Mouse (Mus musculus) urinary bladder, postnatal 36 days (tissue): ENCODE data around the gene Ttyh3.

Source experiments
- DNase-seq, 2 experiments: peaks; one replicate each; pipeline ENCODE4 v3.0.0; 2022; ENCODE audit warnings: low spot score in 2 of 2, mixed read lengths in 1 of 2

Ttyh3 gene

DNA sequence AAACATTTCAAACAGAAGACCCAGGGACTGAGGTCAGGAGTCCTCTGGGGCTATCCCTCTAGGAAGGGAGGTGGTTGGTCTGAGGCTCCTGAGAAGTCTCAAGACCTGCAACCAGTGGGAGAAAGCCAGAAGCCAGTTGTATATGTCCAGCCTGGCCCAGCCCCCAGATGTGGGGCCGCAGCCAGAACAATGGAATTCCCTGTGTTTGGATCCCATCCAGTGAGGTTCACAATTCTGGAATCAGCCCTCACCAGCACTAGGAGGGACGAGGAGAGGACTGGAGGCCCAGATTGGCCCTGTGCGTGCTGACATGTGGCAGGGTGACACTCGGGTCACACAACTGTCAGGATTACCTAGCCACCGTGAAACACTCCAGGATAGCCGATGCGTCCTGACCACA, 3.8 kb upstream of the Ttyh3 start:
- DNase-seq, result no peak

GRCm38 (mm10) chr5:140651231-140651630, 2.4 kb upstream of the Ttyh3 start:
- DNase-seq, result no peak

GRCm38 (mm10) chr5:140649881-140650414, 1.1 kb upstream of the Ttyh3 start:
- no peak for DNase-seq

GRCm38 (mm10) chr5:140649101-140649667, 353 bp upstream of the Ttyh3 start:
- DNase-seq, result peak; percentile 93 to 97

DNA sequence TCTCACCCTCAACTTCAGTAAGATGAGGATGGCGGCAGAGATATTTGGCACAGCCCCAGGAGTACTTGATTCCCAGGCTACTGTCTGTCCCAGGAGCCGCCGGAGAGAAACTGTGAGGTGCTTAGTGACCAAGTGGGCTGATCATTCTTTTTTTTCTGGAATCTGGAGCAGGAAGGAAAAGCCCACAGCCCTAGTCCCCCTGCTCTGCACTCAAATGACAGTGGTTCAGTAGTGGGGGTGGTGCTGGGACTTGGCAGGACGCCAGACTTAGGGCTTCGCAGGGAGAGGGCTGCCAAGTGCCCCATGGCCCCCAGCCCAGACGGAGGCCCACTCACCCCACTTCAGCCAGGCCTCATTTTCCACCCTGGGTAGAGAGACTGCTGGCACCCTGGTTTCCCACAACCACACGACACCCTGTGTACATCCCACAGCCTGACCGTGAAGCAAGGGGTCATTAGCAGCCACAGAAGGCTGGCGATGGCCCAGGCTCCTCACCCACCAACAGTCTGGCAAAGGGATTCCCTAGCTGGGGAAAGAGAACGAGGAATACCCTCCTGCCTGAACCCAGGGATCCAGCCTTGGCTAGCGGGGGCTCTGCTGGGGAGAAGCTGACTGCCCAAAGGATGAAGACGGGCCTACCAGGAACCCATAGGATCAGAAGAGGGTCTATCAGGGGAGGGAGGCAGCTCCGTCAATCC, 861 bp downstream of the Ttyh3 start:
- no peak for DNase-seq

DNA sequence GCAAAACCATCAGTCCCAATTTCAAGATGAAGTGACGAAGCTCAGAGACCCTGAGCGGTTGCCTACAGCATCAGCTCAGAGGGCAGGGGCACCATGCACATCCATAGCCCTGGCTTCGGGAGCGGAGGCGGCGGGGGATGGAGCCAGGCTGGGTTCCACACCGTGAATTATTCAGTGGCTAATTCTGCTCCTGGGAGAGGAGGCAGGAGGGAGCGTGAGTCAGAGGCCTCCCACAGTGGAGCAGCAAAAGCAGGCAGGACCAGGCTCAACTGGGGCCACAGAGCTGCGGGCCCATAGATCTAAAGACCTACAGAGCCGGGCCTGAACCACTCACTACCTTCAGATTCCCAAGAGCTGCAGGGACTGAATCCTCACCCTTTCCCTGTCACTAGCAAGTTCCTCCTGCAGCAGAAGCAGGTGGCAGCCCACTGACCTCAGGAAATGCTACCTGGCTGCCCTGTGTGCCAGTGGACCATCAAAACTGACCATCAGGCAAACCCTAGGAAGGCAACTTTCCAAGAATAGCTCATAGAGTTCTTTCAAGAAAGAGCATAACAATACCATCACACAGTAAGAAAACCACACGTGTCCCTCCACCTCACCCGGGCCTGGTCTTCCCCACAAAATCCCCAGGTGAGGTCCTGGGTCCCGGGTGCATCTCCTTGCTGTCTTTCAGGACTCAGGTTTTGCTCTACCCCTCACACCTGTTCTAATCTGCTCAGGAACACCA, 1.6 kb downstream of the Ttyh3 start:
- no peak for DNase-seq

- no peak for DNase-seq
Measured at GRCm38 (mm10) chr5:140646171-140646570, 2.7 kb downstream of the Ttyh3 start.

DNA sequence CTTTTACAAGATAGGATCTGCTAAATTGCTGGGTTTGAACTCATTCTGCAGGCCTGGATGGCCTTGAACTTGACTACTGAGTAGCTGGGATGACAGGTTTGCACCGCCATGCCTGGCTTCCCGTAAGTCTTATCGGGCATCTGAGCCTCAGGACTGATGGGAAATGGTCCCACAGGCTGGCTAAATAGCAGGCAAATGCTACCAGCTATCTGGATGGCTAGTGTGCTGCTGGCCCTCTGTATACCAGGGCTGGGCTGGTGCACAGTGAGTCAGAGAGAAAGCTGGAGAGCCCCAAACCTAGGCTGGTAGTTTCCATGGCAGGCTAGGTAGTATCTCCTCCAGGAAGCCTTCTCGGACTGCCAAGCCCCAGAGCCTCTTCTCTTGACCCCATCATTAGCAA, 3.4 kb downstream of the Ttyh3 start:
- no peak for DNase-seq

DNA sequence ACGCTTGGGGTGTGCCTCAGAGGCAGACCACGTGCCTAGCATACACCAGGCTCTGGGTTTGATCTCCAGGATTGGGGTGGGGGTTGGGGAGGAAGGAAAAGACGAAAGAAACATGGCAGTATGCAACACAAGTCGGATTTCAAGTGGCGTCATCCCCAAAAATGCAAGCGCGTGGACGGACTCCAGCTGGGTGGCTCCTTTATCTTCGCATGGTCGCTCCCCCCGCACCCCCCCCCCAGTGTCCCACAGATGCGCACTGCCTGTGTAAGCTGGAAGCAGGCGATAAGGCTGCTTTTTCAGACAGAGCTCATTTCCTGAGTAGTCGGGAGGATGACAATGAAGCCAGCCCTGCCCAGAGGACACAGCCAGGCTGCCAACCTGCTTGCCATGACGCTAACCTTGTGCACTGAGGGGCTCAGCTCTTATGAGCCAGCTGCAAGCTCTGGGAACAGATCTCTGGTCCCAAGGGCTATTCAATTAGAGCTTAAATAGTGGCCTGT, 4.1 kb downstream of the Ttyh3 start:
- no peak for DNase-seq

DNA sequence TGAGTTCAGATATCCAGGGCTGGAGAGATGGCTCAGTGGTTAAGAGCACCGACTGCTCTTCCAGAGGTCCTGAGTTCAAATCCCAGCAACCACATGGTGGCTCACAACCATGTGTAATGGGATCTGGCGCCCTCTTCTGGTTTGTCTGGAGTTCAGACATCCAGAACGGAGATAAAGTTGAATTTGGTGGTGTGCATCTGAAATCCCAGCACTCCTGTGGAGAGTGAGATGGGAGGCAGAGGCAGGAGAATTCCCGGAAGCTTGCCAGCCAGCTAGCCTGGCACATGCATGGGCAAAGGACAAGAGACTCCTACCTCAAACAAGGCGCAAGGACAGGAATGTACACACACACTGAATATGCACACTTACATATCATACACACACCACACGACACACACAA, 4.6 kb downstream of the Ttyh3 start:
- no peak for DNase-seq

- peak in 1 of 2 experiments; percentile 42 for DNase-seq
Measured at GRCm38 (mm10) chr5:140642076-140642475, 6.8 kb downstream of the Ttyh3 start.

- no peak for DNase-seq
Measured at GRCm38 (mm10) chr5:140641254-140641928, 7.4 kb downstream of the Ttyh3 start.

- no peak for DNase-seq
Measured at GRCm38 (mm10) chr5:140640812-140641211, 8.0 kb downstream of the Ttyh3 start.

GRCm38 (mm10) chr5:140639871-140640270, 9.0 kb downstream of the Ttyh3 start:
- DNase-seq, result no peak

DNA sequence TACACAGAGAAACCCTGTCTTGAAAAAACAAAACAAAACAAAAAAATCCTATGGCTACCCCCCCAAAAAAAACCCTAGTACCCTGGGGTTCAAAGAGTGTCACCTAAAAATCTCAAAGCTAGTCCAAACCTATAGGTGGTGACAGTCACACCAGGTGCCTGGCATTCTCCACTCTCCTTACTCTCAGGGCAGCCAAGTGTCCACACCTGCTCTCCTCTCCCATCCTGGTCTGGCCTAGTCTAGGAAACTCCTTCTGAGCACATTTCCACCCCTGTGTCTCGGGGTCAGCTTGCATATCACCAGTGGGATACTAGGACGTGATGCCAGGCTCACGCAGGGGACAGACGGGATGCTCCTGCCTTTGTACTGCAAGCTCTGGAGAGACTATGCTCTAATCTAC, 9.5 kb downstream of the Ttyh3 start:
- no peak for DNase-seq

GRCm38 (mm10) chr5:140638484-140638883, 10.3 kb downstream of the Ttyh3 start:
- no peak for DNase-seq

GRCm38 (mm10) chr5:140637989-140638388, 10.8 kb downstream of the Ttyh3 start:
- no peak for DNase-seq

DNA sequence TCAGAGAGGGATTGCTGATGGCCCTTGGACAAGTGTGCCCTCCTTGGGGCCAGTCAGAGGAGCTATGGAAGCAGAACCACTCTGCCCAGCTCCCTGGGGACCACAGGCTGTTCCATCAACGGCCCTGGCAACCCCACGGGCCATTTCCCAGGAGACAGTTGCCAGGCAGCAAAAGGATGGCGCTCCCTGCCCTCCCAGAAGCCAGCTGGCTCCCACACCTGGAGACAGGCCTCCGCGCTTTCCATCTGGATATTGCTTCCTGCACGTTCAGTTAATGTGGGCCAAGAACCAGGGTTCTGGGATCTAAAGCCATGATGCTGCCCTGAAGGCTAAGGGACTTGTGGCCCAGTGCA, 11.8 kb downstream of the Ttyh3 start:
- DNase-seq, result no peak

GRCm38 (mm10) chr5:140636316-140637057, 12.3 kb downstream of the Ttyh3 start:
- DNase-seq, result no peak

- no peak for DNase-seq
Measured at GRCm38 (mm10) chr5:140634798-140635722, 13.8 kb downstream of the Ttyh3 start.
